Mouse (Mus musculus) left cerebral cortex, postnatal 25 days (tissue): ENCODE results near the gene Slc1a5. TPM values are rescaled to one million over a fixed set of nuclear protein-coding genes. Genes with fewer than 3 reads are reported as not detected.
A peak's percentile ranks its signal among the peaks of the same experiment; 100 is the strongest.

Source experiments
- DNase-seq, 2 experiments: peaks; one replicate each; pipeline ENCODE4 v3.0.0; 2022; ENCODE audit warnings: low spot score in 2 of 2, mixed read lengths in 1 of 2
- intact Hi-C: fragments of 180-260 bp; cut with DNase I; formaldehyde crosslinking; loops from one replicate; pipeline ENCODE4 v1.15.1; 2025
- total RNA-seq, 2 experiments: library from RNA; stranded (reverse); gene quantifications; 2 replicates each; pipeline ENCODE4 v1.2.3; 2021

The Slc1a5 gene
- total RNA-seq, 2 experiments from 2014 or later, result 3.9 to 4.9 TPM

- DNase-seq, result no peak
- intact Hi-C loops, result no loop called here
Observed at GRCm38 (mm10) chr7:16841561-16842560, 60.7 kb downstream of the Slc1a5 start.

DNA sequence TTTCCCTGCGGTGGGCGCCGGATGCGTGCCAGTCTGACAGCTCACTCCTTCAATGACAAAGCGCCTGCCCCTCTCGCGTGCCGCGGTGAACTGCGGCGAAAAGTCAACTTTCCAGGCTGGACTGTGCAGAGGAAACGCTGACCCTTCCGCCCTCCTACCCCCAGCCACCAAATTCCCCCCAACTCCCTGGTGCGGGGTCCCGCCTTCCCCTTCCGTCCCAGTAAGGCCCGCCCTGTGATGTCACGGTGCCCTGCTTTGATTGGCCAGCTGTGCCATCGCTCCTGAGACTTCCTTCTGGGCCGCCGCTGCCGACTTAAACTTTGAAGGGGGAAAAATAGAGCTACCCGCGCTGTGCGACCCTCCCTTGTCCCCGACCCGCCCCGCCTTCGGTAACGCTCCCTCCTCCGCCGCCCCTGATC lies 61.5 kb downstream of the Slc1a5 start, which contains the start of gene Prkd2:
Gene Prkd2, plus strand, starts transcription at position 258 of the 419 bp plus-strand sequence.
- peak; percentile 88 to 90 for DNase-seq
- intact Hi-C loops, result no loop called here

DNA sequence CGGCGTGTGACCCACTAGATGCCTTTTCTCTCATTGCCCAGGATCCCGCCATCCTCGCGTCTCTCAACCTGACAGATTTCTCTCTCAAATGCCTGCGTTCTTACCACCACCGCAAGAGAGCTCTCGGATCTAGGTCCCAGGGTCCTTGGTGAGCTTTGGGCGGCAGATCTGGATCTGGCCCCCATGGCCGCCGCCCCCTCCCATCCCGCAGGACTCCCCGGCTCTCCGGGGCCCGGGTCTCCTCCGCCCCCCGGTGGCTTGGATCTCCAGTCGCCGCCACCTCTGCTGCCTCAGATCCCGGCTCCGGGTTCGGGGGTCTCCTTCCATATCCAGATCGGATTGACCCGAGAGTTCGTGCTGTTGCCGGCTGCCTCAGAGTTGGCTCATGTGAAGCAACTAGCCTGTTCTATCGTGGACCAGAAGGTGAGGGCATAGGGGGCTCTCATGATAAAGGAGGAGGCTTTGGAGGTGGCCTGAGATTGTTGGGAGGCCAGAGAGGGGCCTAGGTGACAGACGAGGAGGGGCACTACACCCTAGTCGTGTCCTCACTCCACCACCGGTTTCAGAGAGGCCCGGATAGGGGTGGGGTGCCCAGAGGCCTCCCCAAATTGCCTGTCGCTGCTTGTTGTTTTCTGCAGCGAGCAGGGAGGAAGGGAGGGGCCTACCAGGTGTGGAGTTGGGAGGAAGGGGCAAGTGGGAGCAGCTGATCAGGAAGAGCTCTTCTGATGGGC lies 62.5 kb downstream of the Slc1a5 start:
- DNase-seq, result no peak
- intact Hi-C loops, result no loop called here

- intact Hi-C loops, result no loop called here
- DNase-seq, result peak in 1 of 2 experiments; percentile 49
Observed at GRCm38 (mm10) chr7:16844696-16845071, 63.5 kb downstream of the Slc1a5 start.

- intact Hi-C loops, result no loop called here
- no peak for DNase-seq
Observed at GRCm38 (mm10) chr7:16845072-16845819, 64.1 kb downstream of the Slc1a5 start.

GRCm38 (mm10) chr7:16845820-16846167 lies 64.7 kb downstream of the Slc1a5 start:
- no peak for DNase-seq
- intact Hi-C loops, result no loop called here

DNA sequence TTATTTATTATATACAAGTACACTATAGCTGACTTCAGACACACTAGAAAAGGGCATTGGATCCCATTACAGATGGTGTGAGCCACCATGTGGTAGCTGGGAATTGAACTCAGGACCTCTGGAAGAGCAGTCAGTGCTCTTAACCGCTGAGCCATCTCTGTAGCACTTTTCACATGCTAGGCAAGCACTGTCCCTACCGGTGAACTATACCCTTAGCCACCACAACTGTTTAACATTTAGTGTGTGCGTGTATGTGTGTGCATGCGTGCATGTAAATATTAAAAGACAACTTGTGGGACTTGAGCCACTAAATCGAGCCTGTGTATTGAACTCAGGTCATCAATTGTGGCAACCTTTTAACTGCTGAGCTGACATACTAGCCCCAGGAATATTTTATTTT lies 65.6 kb downstream of the Slc1a5 start:
- intact Hi-C loops, result no loop called here
- DNase-seq, result no peak

DNA sequence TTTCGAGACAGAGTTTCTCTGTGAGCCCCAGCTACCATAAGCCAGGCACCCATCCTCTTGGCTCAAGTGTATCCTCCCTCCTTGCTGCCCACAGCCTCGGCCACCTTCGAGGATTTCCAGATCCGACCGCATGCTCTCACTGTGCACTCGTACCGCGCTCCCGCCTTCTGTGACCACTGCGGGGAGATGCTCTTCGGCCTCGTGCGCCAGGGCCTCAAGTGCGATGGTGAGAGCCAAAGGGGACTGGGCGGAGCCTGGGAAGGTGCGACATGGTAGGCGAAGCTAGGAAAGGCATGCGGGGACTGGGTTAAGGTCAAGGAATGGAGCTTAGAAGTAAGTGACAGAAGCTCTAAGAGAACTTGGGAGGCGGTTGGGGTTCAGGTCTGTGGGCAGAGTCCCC lies 66.4 kb downstream of the Slc1a5 start:
- intact Hi-C loops, result no loop called here
- DNase-seq, result no peak

Other genes with a start within 250 kb of the Slc1a5 start
- 100 to 1,000 TPM; 137 to 139 TPM for gene Arhgap35, start 166.3 kb upstream of the Slc1a5 start, total RNA-seq
- not detected for gene Ceacam15, start 105.6 kb upstream of the Slc1a5 start, total RNA-seq
- gene Ceacam9, start 59.4 kb upstream of the Slc1a5 start, total RNA-seq, result under 1 TPM in 1 of 2 experiments, not detected in 1; 0.25 TPM
- gene Ap2s1, start 42.9 kb upstream of the Slc1a5 start, total RNA-seq, result 100 to 1,000 TPM; 278 to 295 TPM
- 100 to 1,000 TPM; 314 to 335 TPM for gene Strn4, start 34.5 kb downstream of the Slc1a5 start, total RNA-seq
- gene Fkrp, start 35.4 kb downstream of the Slc1a5 start, total RNA-seq, result 10 to 100 TPM; 47.7 to 50.8 TPM
- 1 to 10 TPM; 3.8 to 7.3 TPM for gene Prkd2, start 61.6 kb downstream of the Slc1a5 start, total RNA-seq
- gene Dact3, start 94.0 kb downstream of the Slc1a5 start, total RNA-seq, result 100 to 1,000 TPM; 176 to 184 TPM
- 1 to 10 TPM; 2.5 to 4.0 TPM for gene Gng8, start 110.4 kb downstream of the Slc1a5 start, total RNA-seq
- under 1 TPM; 0.14 to 0.16 TPM for gene Ptgir, start 125.2 kb downstream of the Slc1a5 start, total RNA-seq
- 1,000 to 10,000 TPM; 1,837 to 1,919 TPM for gene Calm3, start 142.8 kb downstream of the Slc1a5 start, total RNA-seq
- gene Pnmal2, start 163.3 kb downstream of the Slc1a5 start, total RNA-seq, result 100 to 1,000 TPM; 268 to 274 TPM
- gene Pnmal1, start 178.3 kb downstream of the Slc1a5 start, total RNA-seq, result 100 to 1,000 TPM; 107 to 115 TPM
- 10 to 100 TPM; 62.3 to 64.9 TPM for gene Gm42372, start 201.7 kb downstream of the Slc1a5 start, total RNA-seq
- 1 to 10 TPM; 2.4 to 2.6 TPM for gene Ccdc8, start 211.4 kb downstream of the Slc1a5 start, total RNA-seq
- 100 to 1,000 TPM; 167 to 169 TPM for gene Ppp5c, start 246.6 kb downstream of the Slc1a5 start, total RNA-seq